ENCODE assay signal across 12 mouse cellular contexts in the genomic region with DNA sequence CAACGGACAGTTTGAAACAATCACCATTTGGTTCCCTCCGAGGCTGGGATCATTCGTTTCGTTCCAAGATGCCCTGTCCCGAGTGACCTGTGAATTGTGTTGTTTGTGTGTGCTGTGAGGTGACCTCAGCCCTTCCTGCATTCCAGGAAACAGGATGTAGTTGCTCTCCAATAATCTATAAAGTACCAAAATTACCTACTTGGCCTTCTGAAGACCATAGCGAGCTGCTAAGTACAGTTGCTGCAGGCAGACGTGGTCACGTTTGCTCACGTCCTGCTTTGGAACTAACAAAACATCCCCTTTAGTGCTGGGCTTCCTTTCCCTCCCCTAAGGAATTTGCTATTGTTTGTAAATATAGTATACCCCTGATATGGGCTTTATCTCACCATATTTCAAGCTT. TPM values are rescaled to one million over a fixed set of nuclear protein-coding genes. Genes with fewer than 3 reads are reported as not detected.
DNase-seq lines count a peak whose midpoint lies in the region; ATAC-seq lines count a peak whose summit lies in the region.
"Had no signal": no experiment of that assay in that cellular context is flagged by ENCODE, and none has a peak within 500 bp of the region (broad histone marks: within the 10 kb centered on the region; RNA-seq: fewer than 3 reads in every experiment).

No protein-coding gene starts in this region.

- H3K4me1 ChIP-seq in kidney, embryonic 14.5 days (ENCODE audit: control insufficient read depth, insufficient read depth, low read length) = no peaks in the 10 kb centered on the region
- H3K4me1 ChIP-seq in embryonic facial prominence, embryonic 15.5 days = peaks cover 15% of the 10 kb centered on the region
- peaks cover 25% of the 10 kb centered on the region for H3K4me1 ChIP-seq in heart, embryonic 15.5 days (replicated peaks)
- peaks cover 7% of the 10 kb centered on the region for H3K4me1 ChIP-seq in forebrain, embryonic 13.5 days

- H3K27ac ChIP-seq in kidney, embryonic 14.5 days (ENCODE audit: low read depth, low read length) = no peak overlapping the region
- 0 out of 2 replicates have a peak overlapping the region, but pooled peaks have one; percentile 45 for H3K27ac ChIP-seq in embryonic facial prominence, embryonic 15.5 days (replicated peaks)
- H3K27ac ChIP-seq in heart, embryonic 15.5 days = peak overlapping the region; percentile 39; the same call in 1 of the 2 replicates
- H3K27ac ChIP-seq in forebrain, embryonic 13.5 days = no peak overlapping the region
- H3K27ac ChIP-seq: hindbrain, embryonic 15.5 days had no signal

- no peak overlapping the region for H3K9ac ChIP-seq in kidney, embryonic 14.5 days (ENCODE audit: low read depth, low read length)
- H3K9ac ChIP-seq in embryonic facial prominence, embryonic 15.5 days = no peak overlapping the region
- H3K9ac ChIP-seq in heart, embryonic 15.5 days = no peak overlapping the region
- no peak overlapping the region for H3K9ac ChIP-seq in forebrain, embryonic 13.5 days
- H3K9ac ChIP-seq: forebrain, postnatal 0 days; hindbrain, embryonic 15.5 days had no signal

- peak; percentile 57 for DNase-seq in kidney, adult 11 months
- peak; percentile 53 for DNase-seq in kidney, postnatal 14 days
- no peak for DNase-seq in spleen, postnatal 4 days (ENCODE audit: low spot score in 2 of 2)
- DNase-seq: cerebellum, adult 8-10 months; forebrain, postnatal 0 days; midbrain, embryonic 14.5 days; thymus, postnatal 14 days had no signal

- ATAC-seq in kidney, embryonic 14.5 days (ENCODE audit: low FRiP score, low TSS enrichment) = no peak
- ATAC-seq in embryonic facial prominence, embryonic 15.5 days (ENCODE audit: insufficient number of reproducible peaks, low FRiP score, low TSS enrichment, low read depth) = no peak
- peak; percentile 55 for ATAC-seq in heart, embryonic 15.5 days (replicated peaks; ENCODE audit: insufficient number of reproducible peaks, insufficient read depth, low FRiP score, low read depth)
- ATAC-seq in forebrain, embryonic 13.5 days = no peak
- ATAC-seq: forebrain, postnatal 0 days had no signal

- H3K9me3 ChIP-seq in kidney, embryonic 14.5 days (ENCODE audit: control insufficient read depth, low read length) = peaks cover 3% of the 10 kb centered on the region; the same call in 1 of the 2 replicates
- H3K9me3 ChIP-seq in embryonic facial prominence, embryonic 15.5 days (replicated peaks) = no peaks in the 10 kb centered on the region
- H3K9me3 ChIP-seq in heart, embryonic 15.5 days (replicated peaks) = no peaks in the 10 kb centered on the region
- no peaks in the 10 kb centered on the region for H3K9me3 ChIP-seq in forebrain, embryonic 13.5 days (replicated peaks)
- H3K9me3 ChIP-seq: hindbrain, embryonic 15.5 days had no signal

- H3K4me2 ChIP-seq in kidney, embryonic 14.5 days (replicated peaks; ENCODE audit: low read depth, low read length) = no peak overlapping the region
- no peak overlapping the region for H3K4me2 ChIP-seq in embryonic facial prominence, embryonic 15.5 days (replicated peaks)
- H3K4me2 ChIP-seq in heart, embryonic 15.5 days = no peak overlapping the region
- H3K4me2 ChIP-seq in forebrain, embryonic 13.5 days = no peak overlapping the region
- H3K4me2 ChIP-seq: hindbrain, embryonic 15.5 days had no signal

- H3K27me3 ChIP-seq in kidney, embryonic 14.5 days (ENCODE audit: control insufficient read depth, insufficient read depth, low read length) = no peaks in the 10 kb centered on the region
- H3K27me3 ChIP-seq in embryonic facial prominence, embryonic 15.5 days = no peaks in the 10 kb centered on the region
- no peaks in the 10 kb centered on the region for H3K27me3 ChIP-seq in heart, embryonic 15.5 days
- H3K27me3 ChIP-seq in forebrain, embryonic 13.5 days = no peaks in the 10 kb centered on the region
- H3K27me3 ChIP-seq: hindbrain, embryonic 15.5 days had no signal

- no peak overlapping the region for H3K4me3 ChIP-seq in kidney, embryonic 14.5 days (ENCODE audit: low read length)
- no peak overlapping the region for H3K4me3 ChIP-seq in embryonic facial prominence, embryonic 15.5 days (replicated peaks)
- H3K4me3 ChIP-seq in heart, embryonic 15.5 days = no peak overlapping the region
- no peak overlapping the region for H3K4me3 ChIP-seq in forebrain, embryonic 13.5 days
- H3K4me3 ChIP-seq: hindbrain, embryonic 15.5 days had no signal

- no peaks in the 10 kb centered on the region for H3K36me3 ChIP-seq in kidney, embryonic 14.5 days (ENCODE audit: control insufficient read depth, insufficient read depth, low read length)
- no peaks in the 10 kb centered on the region for H3K36me3 ChIP-seq in embryonic facial prominence, embryonic 15.5 days
- H3K36me3 ChIP-seq in heart, embryonic 15.5 days = no peaks in the 10 kb centered on the region
- no peaks in the 10 kb centered on the region for H3K36me3 ChIP-seq in forebrain, embryonic 13.5 days (ENCODE audit: poor library complexity, severe bottlenecking)
- H3K36me3 ChIP-seq: hindbrain, embryonic 15.5 days had no signal

- 48% methylated on average over 9 of the region's 9 CpGs for WGBS in kidney, embryonic 14.5 days
- WGBS in embryonic facial prominence, embryonic 15.5 days = 54% methylated on average over 9 of the region's 9 CpGs
- 56% methylated on average over 9 of the region's 9 CpGs for WGBS in heart, embryonic 15.5 days
- 84% methylated on average over 9 of the region's 9 CpGs for whole genome bisulfite sequencing in forebrain, embryonic 13.5 days

RNA-seq across cellular contexts. Expression of gene Psen2, which starts 14.3 kb away (rescaled TPM):
- 15.4 and 17.1 TPM in 2 replicates for polyA plus RNA-seq in kidney, embryonic 14.5 days (2014; fragmentation: Nextera tagmentation; extraction: Ambion mirVana)
- 22.3 and 24.6 TPM in 2 replicates for polyA plus RNA-seq in embryonic facial prominence, embryonic 15.5 days (2015; fragmentation: Nextera tagmentation; extraction: Ambion mirVana)
- polyA plus RNA-seq in heart, embryonic 15.5 days (2015; fragmentation: Nextera tagmentation; extraction: Ambion mirVana) = 14.9 and 17.4 TPM in 2 replicates
- 7.3 and 9.7 TPM in 2 replicates for polyA plus RNA-seq in forebrain, embryonic 13.5 days (2015; fragmentation: Nextera tagmentation; extraction: Ambion mirVana)

RNA-seq across cellular contexts. Expression of gene Itpkb, which starts 52.7 kb away (rescaled TPM):
- polyA plus RNA-seq in kidney, embryonic 14.5 days (2014; fragmentation: Nextera tagmentation; extraction: Ambion mirVana) = 7.3 and 7.7 TPM in 2 replicates
- polyA plus RNA-seq in embryonic facial prominence, embryonic 15.5 days (2015; fragmentation: Nextera tagmentation; extraction: Ambion mirVana) = 12.3 and 13.5 TPM in 2 replicates
- 6.1 and 7.5 TPM in 2 replicates for polyA plus RNA-seq in heart, embryonic 15.5 days (2015; fragmentation: Nextera tagmentation; extraction: Ambion mirVana)
- 2.3 and 2.5 TPM in 2 replicates for polyA plus RNA-seq in forebrain, embryonic 13.5 days (2015; fragmentation: Nextera tagmentation; extraction: Ambion mirVana)

Comparison
In these comparisons a context has a peak if more than half of its experiments do, and no peak if none do; other contexts are left out.
1. DNase-seq: peak in kidney, adult 11 months (single experiment) and kidney, postnatal 14 days (single experiment); none in spleen, postnatal 4 days (0 of 2).
2. H3K27ac ChIP-seq: peak in embryonic facial prominence, embryonic 15.5 days (single experiment) and heart, embryonic 15.5 days (single experiment); none in kidney, embryonic 14.5 days (single experiment) and forebrain, embryonic 13.5 days (single experiment).